ENCODE assay signal across 9 mouse cellular contexts in genomic region chr16:44480616-44481015, GRCm38 (mm10).
A peak's percentile ranks its signal among the peaks of the same experiment; 100 is the strongest.
DNase-seq lines count a peak whose midpoint lies in the region; ATAC-seq and TF ChIP-seq lines count a peak whose summit lies in the region.
"Had no signal": no experiment of that assay in that cellular context is flagged by ENCODE, and none has a peak within 500 bp of the region (broad histone marks: within the 10 kb centered on the region; RNA-seq: fewer than 3 reads in every experiment).

No protein-coding gene starts in this region.

- peaks cover 5% of the 10 kb centered on the region; the same call in 1 of the 2 replicates for H3K36me3 ChIP-seq in lung, embryonic 15.5 days
- H3K36me3 ChIP-seq in forebrain, embryonic 15.5 days, result no peaks in the 10 kb centered on the region
- no peaks in the 10 kb centered on the region for H3K36me3 ChIP-seq in lung, postnatal 0 days (ENCODE audit: insufficient read depth, low read length)

- no peak for DNase-seq in lung, postnatal 14 days
- peak; percentile 58 for DNase-seq in brain, embryonic 14.5 days (ENCODE audit: low read depth)
- DNase-seq in lung, postnatal 0 days (ENCODE audit: low spot score), result peak; percentile 96
- DNase-seq in right cerebral cortex, adult 2 months (ENCODE audit: low spot score in 2 of 2), result no peak
- DNase-seq in layer of hippocampus, postnatal 25 days (ENCODE audit: extremely low spot score in 1 of 2, low spot score in 1 of 2), result no peak
- DNase-seq: adrenal gland, postnatal 25 days had no signal

- peak; percentile 41; the same call in 1 of the 2 replicates for TF ChIP-seq CTCF in brain, embryonic 14.5 days (IDR thresholded peaks at IDR 0.05; ENCODE audit: borderline replicate concordance, extremely low read depth, insufficient read depth, insufficient read length)
- peak; percentile 59 for TF ChIP-seq CTCF in lung, postnatal 0 days (IDR thresholded peaks at IDR 0.05)

- no peak overlapping the region for H3K4me2 ChIP-seq in lung, embryonic 15.5 days
- H3K4me2 ChIP-seq in forebrain, embryonic 15.5 days (replicated peaks), result no peak overlapping the region
- no peak overlapping the region for H3K4me2 ChIP-seq in lung, postnatal 0 days (replicated peaks; ENCODE audit: low read depth, low read length)

- no peak overlapping the region for H3K4me3 ChIP-seq in lung, embryonic 15.5 days
- H3K4me3 ChIP-seq in forebrain, embryonic 15.5 days, result no peak overlapping the region
- no peak overlapping the region for H3K4me3 ChIP-seq in lung, postnatal 0 days (ENCODE audit: low read depth, low read length)

- H3K9ac ChIP-seq in lung, embryonic 15.5 days, result no peak overlapping the region
- H3K9ac ChIP-seq in forebrain, embryonic 15.5 days (replicated peaks), result no peak overlapping the region
- no peak overlapping the region for H3K9ac ChIP-seq in lung, postnatal 0 days (replicated peaks; ENCODE audit: low read depth)

- peak; percentile 60 for ATAC-seq in lung, embryonic 15.5 days (ENCODE audit: borderline replicate concordance, extremely low read depth, low FRiP score, low TSS enrichment)
- no peak for ATAC-seq in forebrain, embryonic 15.5 days (replicated peaks)
- ATAC-seq in lung, postnatal 0 days, result peak; percentile 80
- ATAC-seq in CD4-positive, CD25-positive, alpha-beta regulatory T cell, adult 4 months, result no peak

- 22% methylated on average over 7 of the region's 7 CpGs for WGBS in lung, embryonic 15.5 days
- WGBS in forebrain, embryonic 15.5 days, result 54% methylated on average over 7 of the region's 7 CpGs
- WGBS in lung, postnatal 0 days, result 23% methylated on average over 7 of the region's 7 CpGs

- H3K27ac ChIP-seq in lung, embryonic 15.5 days, result peak overlapping the region; percentile 79
- H3K27ac ChIP-seq in forebrain, embryonic 15.5 days (replicated peaks), result 0 out of 2 replicates have a peak overlapping the region, but pooled peaks have one; percentile 4
- H3K27ac ChIP-seq in lung, postnatal 0 days (ENCODE audit: low read length), result no peak overlapping the region

- H3K9me3 ChIP-seq in lung, embryonic 15.5 days, result no peaks in the 10 kb centered on the region
- no peaks in the 10 kb centered on the region for H3K9me3 ChIP-seq in forebrain, embryonic 15.5 days
- H3K9me3 ChIP-seq in lung, postnatal 0 days (ENCODE audit: low read length), result no peaks in the 10 kb centered on the region

- no peak for TF ChIP-seq EP300 in lung, postnatal 0 days (IDR thresholded peaks at IDR 0.05)

- no peaks in the 10 kb centered on the region for H3K27me3 ChIP-seq in lung, embryonic 15.5 days
- H3K27me3 ChIP-seq in forebrain, embryonic 15.5 days, result no peaks in the 10 kb centered on the region
- H3K27me3 ChIP-seq in lung, postnatal 0 days (replicated peaks; ENCODE audit: insufficient read depth, low read length), result no peaks in the 10 kb centered on the region

- TF ChIP-seq POLR2A in brain, embryonic 14.5 days (IDR thresholded peaks at IDR 0.05; ENCODE audit: borderline replicate concordance, extremely low read depth, insufficient read depth, insufficient read length, poor library complexity, severe bottlenecking), result no peak

- peaks cover 34% of the 10 kb centered on the region for H3K4me1 ChIP-seq in lung, embryonic 15.5 days
- peaks cover 12% of the 10 kb centered on the region for H3K4me1 ChIP-seq in forebrain, embryonic 15.5 days
- no peaks in the 10 kb centered on the region for H3K4me1 ChIP-seq in lung, postnatal 0 days (ENCODE audit: insufficient read depth, low read depth, low read length)

Comparison
In these comparisons a context has a peak if more than half of its experiments do, and no peak if none do; other contexts are left out.
1. DNase-seq: peak in brain, embryonic 14.5 days (single experiment) and lung, postnatal 0 days (single experiment); none in lung, postnatal 14 days (single experiment), right cerebral cortex, adult 2 months (0 of 2) and layer of hippocampus, postnatal 25 days (0 of 2).
2. ATAC-seq: peak in lung, embryonic 15.5 days (single experiment) and lung, postnatal 0 days (single experiment); none in forebrain, embryonic 15.5 days (single experiment) and CD4-positive, CD25-positive, alpha-beta regulatory T cell, adult 4 months (single experiment).